Comparison of ENCODE assay signal across 11 mouse cellular contexts in the genomic region with DNA sequence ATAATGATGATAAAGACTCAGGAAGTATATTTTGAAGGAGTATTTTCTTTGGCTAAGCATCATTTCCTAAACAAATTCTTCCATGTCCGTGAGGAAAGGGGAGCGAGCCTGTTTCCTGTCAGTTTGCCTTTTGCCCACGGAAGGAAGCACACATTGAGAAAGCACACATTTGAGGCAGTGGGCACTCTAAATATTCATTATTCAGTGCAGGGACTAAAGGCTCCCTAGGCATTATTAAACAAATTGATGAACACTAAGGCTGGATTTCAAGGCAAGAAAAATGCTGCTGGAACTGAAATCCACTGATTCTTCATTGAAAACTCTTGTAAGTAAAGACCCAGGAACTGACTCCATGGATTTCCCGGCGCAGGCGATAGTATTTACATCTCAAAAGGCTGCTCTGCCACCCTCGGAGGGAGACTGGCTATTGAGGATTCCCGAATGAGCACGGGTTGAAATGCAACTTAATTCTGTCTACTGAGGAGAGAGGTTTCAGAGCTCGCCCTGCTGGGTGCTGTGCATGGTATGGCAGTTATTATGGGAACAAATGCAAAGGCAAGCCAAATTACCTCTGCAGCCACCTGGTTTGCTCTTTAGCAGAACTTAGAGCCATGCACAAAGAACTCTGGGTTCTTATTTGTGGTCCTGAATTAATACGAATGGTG.
DNase-seq lines count a peak whose midpoint lies in the region; ATAC-seq and TF ChIP-seq lines count a peak whose summit lies in the region.
"Had no signal": no experiment of that assay in that cellular context is flagged by ENCODE, and none has a peak within 500 bp of the region (broad histone marks: within the 10 kb centered on the region; RNA-seq: fewer than 3 reads in every experiment).

No protein-coding gene starts in this region.

- peak; percentile 35 for DNase-seq in kidney, postnatal 0 days (ENCODE audit: low spot score)
- no peak for DNase-seq in kidney, adult 18-20 months
- peak; percentile 33 for DNase-seq in embryonic facial prominence, embryonic 10.5 days (ENCODE audit: low spot score)
- DNase-seq in neural tube, embryonic 11.5 days (ENCODE audit: low spot score): peak; percentile 66
- no peak for DNase-seq in c-Kit-positive CD71-positive TER-119-positive erythroid progenitor cells, embryonic 14.5 days (ENCODE audit: low spot score)
- no peak for DNase-seq in left cerebral cortex, adult 9 months (ENCODE audit: low spot score in 2 of 2)
- no peak for DNase-seq in spleen, adult 12 weeks (ENCODE audit: low spot score)
- DNase-seq: cerebellum, postnatal 36 days; lung, postnatal 14 days; right cerebral cortex, postnatal 25 days had no signal

- peak overlapping the region; percentile 27; the same call in 1 of the 2 replicates for H3K4me2 ChIP-seq in kidney, postnatal 0 days (ENCODE audit: low read length)
- H3K4me2 ChIP-seq in hindbrain, embryonic 13.5 days: peak overlapping the region; percentile 52
- peak overlapping the region; percentile 19 for H3K4me2 ChIP-seq in neural tube, embryonic 11.5 days (ENCODE audit: low read depth)

- no peaks in the 10 kb centered on the region for H3K27me3 ChIP-seq in kidney, postnatal 0 days (ENCODE audit: insufficient read depth, low read length)
- 0 out of 2 replicates have a peak, but pooled peaks cover 3% of the 10 kb centered on the region for H3K27me3 ChIP-seq in embryonic facial prominence, embryonic 10.5 days (replicated peaks; ENCODE audit: low read depth, poor library complexity, severe bottlenecking)
- no peaks in the 10 kb centered on the region for H3K27me3 ChIP-seq in hindbrain, embryonic 13.5 days
- no peaks in the 10 kb centered on the region for H3K27me3 ChIP-seq in neural tube, embryonic 11.5 days (ENCODE audit: control insufficient read depth, insufficient read depth, low read length)

- WGBS in kidney, postnatal 0 days: 6% methylated on average over 10 of the region's 11 CpGs
- WGBS in embryonic facial prominence, embryonic 10.5 days: 3% methylated on average over 11 of the region's 11 CpGs
- 1% methylated on average over 11 of the region's 11 CpGs for WGBS in hindbrain, embryonic 13.5 days
- WGBS in neural tube, embryonic 11.5 days: 2% methylated on average over 11 of the region's 11 CpGs

- H3K9ac ChIP-seq in kidney, postnatal 0 days (ENCODE audit: low read depth, low read length): no peak overlapping the region
- no peak overlapping the region for H3K9ac ChIP-seq in hindbrain, embryonic 13.5 days
- no peak overlapping the region for H3K9ac ChIP-seq in neural tube, embryonic 11.5 days (ENCODE audit: low read length)

- no peaks in the 10 kb centered on the region for H3K36me3 ChIP-seq in kidney, postnatal 0 days (ENCODE audit: insufficient read depth, low read length)
- no peaks in the 10 kb centered on the region for H3K36me3 ChIP-seq in embryonic facial prominence, embryonic 10.5 days (replicated peaks)
- no peaks in the 10 kb centered on the region for H3K36me3 ChIP-seq in hindbrain, embryonic 13.5 days
- no peaks in the 10 kb centered on the region for H3K36me3 ChIP-seq in neural tube, embryonic 11.5 days (ENCODE audit: control insufficient read depth, insufficient read depth, low read length)

- H3K4me3 ChIP-seq in kidney, postnatal 0 days (replicated peaks; ENCODE audit: low read depth, low read length): no peak overlapping the region
- peak overlapping the region; percentile 41 for H3K4me3 ChIP-seq in embryonic facial prominence, embryonic 10.5 days
- peak overlapping the region; percentile 21; the same call in 1 of the 2 replicates for H3K4me3 ChIP-seq in hindbrain, embryonic 13.5 days
- 0 out of 2 replicates have a peak overlapping the region, but pooled peaks have one; percentile 7 for H3K4me3 ChIP-seq in neural tube, embryonic 11.5 days (ENCODE audit: low read depth, low read length)

- 0 out of 2 replicates have a peak, but pooled peaks cover 4% of the 10 kb centered on the region for H3K4me1 ChIP-seq in kidney, postnatal 0 days (replicated peaks; ENCODE audit: insufficient read depth, low read length)
- H3K4me1 ChIP-seq in embryonic facial prominence, embryonic 10.5 days: peaks cover 36% of the 10 kb centered on the region
- H3K4me1 ChIP-seq in hindbrain, embryonic 13.5 days (replicated peaks): peaks cover 40% of the 10 kb centered on the region
- H3K4me1 ChIP-seq in neural tube, embryonic 11.5 days (ENCODE audit: control insufficient read depth, insufficient read depth, low read length): peaks cover 7% of the 10 kb centered on the region; the same call in 1 of the 2 replicates

- H3K9me3 ChIP-seq in kidney, postnatal 0 days (replicated peaks; ENCODE audit: low read length): no peaks in the 10 kb centered on the region
- no peaks in the 10 kb centered on the region for H3K9me3 ChIP-seq in embryonic facial prominence, embryonic 10.5 days
- no peaks in the 10 kb centered on the region for H3K9me3 ChIP-seq in hindbrain, embryonic 13.5 days
- no peaks in the 10 kb centered on the region for H3K9me3 ChIP-seq in neural tube, embryonic 11.5 days (ENCODE audit: control insufficient read depth, low read length)

- no peak overlapping the region for H3K27ac ChIP-seq in kidney, postnatal 0 days
- H3K27ac ChIP-seq in embryonic facial prominence, embryonic 10.5 days (replicated peaks): peak overlapping the region; percentile 51
- H3K27ac ChIP-seq in hindbrain, embryonic 13.5 days: peak overlapping the region; percentile 64
- H3K27ac ChIP-seq in neural tube, embryonic 11.5 days (ENCODE audit: low read depth, low read length): no peak overlapping the region

- TF ChIP-seq CTCF in kidney, postnatal 0 days (IDR thresholded peaks at IDR 0.05; ENCODE audit: low read depth): no peak

- no peak for ATAC-seq in kidney, postnatal 0 days (replicated peaks; ENCODE audit: low FRiP score, low read depth)
- ATAC-seq in hindbrain, embryonic 13.5 days (ENCODE audit: low FRiP score): peak; percentile 47
- ATAC-seq in neural tube, embryonic 11.5 days (ENCODE audit: insufficient read depth, low FRiP score, low TSS enrichment): peak; percentile 78

Comparison
In these comparisons a context has a peak if more than half of its experiments do, and no peak if none do; other contexts are left out.
1. DNase-seq: peak in kidney, postnatal 0 days (single experiment), embryonic facial prominence, embryonic 10.5 days (single experiment) and neural tube, embryonic 11.5 days (single experiment); none in kidney, adult 18-20 months (single experiment), c-Kit-positive CD71-positive TER-119-positive erythroid progenitor cells, embryonic 14.5 days (single experiment), left cerebral cortex, adult 9 months (0 of 2) and spleen, adult 12 weeks (single experiment).
2. H3K27ac ChIP-seq: peak in embryonic facial prominence, embryonic 10.5 days (single experiment) and hindbrain, embryonic 13.5 days (single experiment); none in kidney, postnatal 0 days (single experiment) and neural tube, embryonic 11.5 days (single experiment).
3. Peak in every context shown above with its lines, with median percentiles within 50 percentile points of each other: H3K4me2 ChIP-seq.